Mouse (Mus musculus): ENCODE measurements around the gene Ppp4c.

Ppp4c gene

GRCm38 (mm10) chr7:126791851-126792720 lies at the start of gene Ppp4c:
Ppp4c (minus strand) TSS chr7:126792496.
- DNase-seq (ENCODE audit: low spot score) = peak; percentile 98

GRCm38 (mm10) chr7:126833294-126833693 lies 41.0 kb upstream of the Ppp4c start:
- no peak for DNase-seq (ENCODE audit: low spot score)

- peak; percentile 81 for DNase-seq (ENCODE audit: low spot score)
These were observed 39.8 kb upstream of the Ppp4c start for GRCm38 (mm10) chr7:126832036-126832598.

- no peak for DNase-seq (ENCODE audit: low spot score)
These were observed 39.2 kb upstream of the Ppp4c start, which contains the start of gene 4930451I11Rik for GRCm38 (mm10) chr7:126831539-126831938. 4930451I11Rik (minus strand) TSS chr7:126831639.

GRCm38 (mm10) chr7:126825952-126826351 lies 33.7 kb upstream of the Ppp4c start:
- DNase-seq (ENCODE audit: low spot score) = no peak

- DNase-seq (ENCODE audit: low spot score) = no peak
These were observed 33.1 kb upstream of the Ppp4c start for GRCm38 (mm10) chr7:126825403-126825802.

- DNase-seq (ENCODE audit: low spot score) = no peak
These were observed 31.6 kb upstream of the Ppp4c start for GRCm38 (mm10) chr7:126823940-126824339.

- DNase-seq (ENCODE audit: low spot score) = no peak
These were observed 31.0 kb upstream of the Ppp4c start for GRCm38 (mm10) chr7:126823202-126823711.

GRCm38 (mm10) chr7:126822741-126823140 lies 30.4 kb upstream of the Ppp4c start:
- no peak for DNase-seq (ENCODE audit: low spot score)

GRCm38 (mm10) chr7:126821835-126822511 lies 29.7 kb upstream of the Ppp4c start:
- DNase-seq (ENCODE audit: low spot score) = peak; percentile 79

- DNase-seq (ENCODE audit: low spot score) = no peak
These were observed 26.5 kb upstream of the Ppp4c start for GRCm38 (mm10) chr7:126818818-126819217.

GRCm38 (mm10) chr7:126817595-126817994 lies 25.3 kb upstream of the Ppp4c start:
- no peak for DNase-seq (ENCODE audit: low spot score)

- DNase-seq (ENCODE audit: low spot score) = no peak
These were observed 24.2 kb upstream of the Ppp4c start for GRCm38 (mm10) chr7:126816494-126816893.

GRCm38 (mm10) chr7:126815726-126816222 lies 23.5 kb upstream of the Ppp4c start:
- no peak for DNase-seq (ENCODE audit: low spot score)

GRCm38 (mm10) chr7:126809723-126810369 lies 17.6 kb upstream of the Ppp4c start:
- no peak for DNase-seq (ENCODE audit: low spot score)

- DNase-seq (ENCODE audit: low spot score) = peak; percentile 90
These were observed 16.6 kb upstream of the Ppp4c start for GRCm38 (mm10) chr7:126808703-126809455.

GRCm38 (mm10) chr7:126807405-126807804 lies 15.1 kb upstream of the Ppp4c start:
- DNase-seq (ENCODE audit: low spot score) = no peak

- DNase-seq (ENCODE audit: low spot score) = no peak
These were observed 14.7 kb upstream of the Ppp4c start for GRCm38 (mm10) chr7:126806956-126807355.

- no peak for DNase-seq (ENCODE audit: low spot score)
These were observed 11.5 kb upstream of the Ppp4c start for GRCm38 (mm10) chr7:126803751-126804150.

GRCm38 (mm10) chr7:126803181-126803580 lies 10.9 kb upstream of the Ppp4c start:
- DNase-seq (ENCODE audit: low spot score) = no peak

Data from urinary bladder, postnatal 14 days (tissue).